Comparison of ENCODE assay signal across 19 mouse cellular contexts in the genomic region with DNA sequence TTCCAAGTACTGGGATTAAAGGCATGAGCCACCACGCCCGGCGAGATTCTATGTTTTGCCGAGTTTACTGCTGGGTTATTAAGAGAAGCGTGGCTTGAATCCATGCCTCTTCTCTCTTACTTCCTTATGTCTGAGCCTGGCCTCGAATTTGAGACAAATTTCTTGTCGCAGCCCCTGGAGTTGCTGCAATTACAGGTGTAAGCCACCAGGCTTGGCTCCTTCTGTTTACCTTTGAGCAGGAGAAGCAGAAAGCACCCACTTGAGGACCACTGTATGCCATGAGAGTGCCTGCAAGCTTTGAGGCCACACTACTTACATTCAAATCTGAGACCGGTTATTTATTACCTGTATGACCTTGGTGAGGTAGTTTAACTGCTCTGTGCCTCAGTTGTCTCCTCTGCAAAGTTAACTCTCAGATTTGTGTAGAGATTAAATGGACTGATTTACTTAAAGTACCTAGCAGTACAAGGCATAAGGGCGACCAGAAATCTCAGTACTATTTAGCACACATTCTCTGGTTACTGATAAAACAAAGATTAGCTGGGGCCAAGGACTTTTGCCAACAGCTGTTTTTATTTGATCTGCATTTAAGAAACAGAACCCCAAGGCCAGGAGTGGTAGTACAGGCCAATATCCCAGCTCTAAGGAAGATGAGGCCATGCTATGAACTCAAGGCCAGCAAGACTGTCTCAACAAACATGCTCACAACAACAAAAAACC. TPM values are rescaled to one million over a fixed set of nuclear protein-coding genes. Genes with fewer than 3 reads are reported as not detected.
DNase-seq lines count a peak whose midpoint lies in the region; ATAC-seq and TF ChIP-seq lines count a peak whose summit lies in the region.
"Had no signal": no experiment of that assay in that cellular context is flagged by ENCODE, and none has a peak within 500 bp of the region (broad histone marks: within the 10 kb centered on the region; RNA-seq: fewer than 3 reads in every experiment).

No protein-coding gene starts in this region.

- WGBS in lung, embryonic 14.5 days: 51% methylated on average over 9 of the region's 9 CpGs
- 60% methylated on average over 9 of the region's 9 CpGs for WGBS in liver, embryonic 11.5 days

- H3K9me3 ChIP-seq in lung, embryonic 14.5 days (ENCODE audit: low read depth, low read length): no peaks in the 10 kb centered on the region
- no peaks in the 10 kb centered on the region for H3K9me3 ChIP-seq in liver, embryonic 11.5 days (ENCODE audit: control insufficient read depth, low read length)
- H3K9me3 ChIP-seq: forebrain, embryonic 13.5 days; G1E had no signal

- no peak overlapping the region for H3K9ac ChIP-seq in lung, embryonic 14.5 days
- no peak overlapping the region for H3K9ac ChIP-seq in liver, embryonic 11.5 days (ENCODE audit: low read depth, low read length)
- H3K9ac ChIP-seq: forebrain, embryonic 13.5 days had no signal

- H3K4me2 ChIP-seq in lung, embryonic 14.5 days: no peak overlapping the region
- no peak overlapping the region for H3K4me2 ChIP-seq in liver, embryonic 11.5 days
- H3K4me2 ChIP-seq: forebrain, embryonic 13.5 days had no signal

- no peaks in the 10 kb centered on the region for H3K27me3 ChIP-seq in lung, embryonic 14.5 days (ENCODE audit: insufficient read depth, low read length)
- no peaks in the 10 kb centered on the region for H3K27me3 ChIP-seq in liver, embryonic 11.5 days (replicated peaks; ENCODE audit: control insufficient read depth, insufficient read depth, low read length)
- H3K27me3 ChIP-seq: forebrain, embryonic 13.5 days had no signal

- H3K27ac ChIP-seq in lung, embryonic 14.5 days (ENCODE audit: low read depth): no peak overlapping the region
- H3K27ac ChIP-seq in liver, embryonic 11.5 days (ENCODE audit: low read depth, low read length): no peak overlapping the region
- H3K27ac ChIP-seq: forebrain, embryonic 13.5 days had no signal

- H3K4me3 ChIP-seq in lung, embryonic 14.5 days (ENCODE audit: low read depth, low read length): no peak overlapping the region
- H3K4me3 ChIP-seq in liver, embryonic 11.5 days (ENCODE audit: low read depth, low read length): no peak overlapping the region
- H3K4me3 ChIP-seq: forebrain, embryonic 13.5 days had no signal

- no peaks in the 10 kb centered on the region for H3K4me1 ChIP-seq in lung, embryonic 14.5 days (ENCODE audit: insufficient read depth)
- peaks cover 7% of the 10 kb centered on the region for H3K4me1 ChIP-seq in liver, embryonic 11.5 days (replicated peaks; ENCODE audit: control insufficient read depth, insufficient read depth, low read length)

- no peaks in the 10 kb centered on the region for H3K36me3 ChIP-seq in lung, embryonic 14.5 days (ENCODE audit: insufficient read depth)
- H3K36me3 ChIP-seq in liver, embryonic 11.5 days (ENCODE audit: control insufficient read depth, insufficient read depth, low read length): no peaks in the 10 kb centered on the region

- TF ChIP-seq CTCF in lung, embryonic 14.5 days (IDR thresholded peaks at IDR 0.05; ENCODE audit: low read depth): no peak; the same call in 1 of the 2 replicates

- peak; percentile 37 to 77 for DNase-seq in adrenal gland, adult (ENCODE audit: inconsistent age in 2 of 2, low spot score in 1 of 2)
- no peak for DNase-seq in adrenal gland, postnatal 25 days
- DNase-seq in lung, embryonic 14.5 days: peak; percentile 27
- DNase-seq in lung, postnatal 25 days (ENCODE audit: low spot score): no peak
- peak; percentile 27 for DNase-seq in A20 (ENCODE audit: low read depth, low spot score)
- peak; percentile 41 for DNase-seq in induced T-regulatory cell, adult 2 months (ENCODE audit: low read depth)
- no peak for DNase-seq in cerebellum, adult 8-10 months
- DNase-seq in liver, embryonic 11.5 days (ENCODE audit: low spot score): no peak
- DNase-seq: cerebellum, postnatal 25 days; gastrocnemius, postnatal 25 days; heart, postnatal 14 days; kidney, adult 2 months; kidney, postnatal 25 days; midbrain, embryonic 14.5 days; right cerebral cortex, adult 18-20 months; thymus, postnatal 25 days had no signal

- ATAC-seq in lung, embryonic 14.5 days (ENCODE audit: insufficient read depth): no peak
- ATAC-seq in liver, embryonic 11.5 days (replicated peaks; ENCODE audit: low FRiP score): no peak
- ATAC-seq: forebrain, embryonic 13.5 days; hindbrain, embryonic 16.5 days had no signal

RNA-seq across cellular contexts. Expression of a gene that starts 2.1 kb away (rescaled TPM):
- total RNA-seq in adrenal gland, postnatal 25 days (2021): 35.0 and 56.1 TPM in 2 replicates
- polyA plus RNA-seq in lung, embryonic 14.5 days (2014; fragmentation: Nextera tagmentation; extraction: Ambion mirVana): 42.3 and 49.2 TPM in 2 replicates
- polyA plus RNA-seq in liver, embryonic 11.5 days (2014; fragmentation: Nextera tagmentation; extraction: Ambion mirVana): 30.8 and 32.1 TPM in 2 replicates

RNA-seq across cellular contexts. Expression of a gene that starts 13.1 kb away (rescaled TPM):
- total RNA-seq in adrenal gland, postnatal 25 days (2021): 84.1 and 99.9 TPM in 2 replicates
- polyA plus RNA-seq in lung, embryonic 14.5 days (2014; fragmentation: Nextera tagmentation; extraction: Ambion mirVana): 20.4 and 20.5 TPM in 2 replicates
- 12.0 and 12.3 TPM in 2 replicates for polyA plus RNA-seq in liver, embryonic 11.5 days (2014; fragmentation: Nextera tagmentation; extraction: Ambion mirVana)

Comparison
In these comparisons a context has a peak if more than half of its experiments do, and no peak if none do; other contexts are left out.
1. DNase-seq: peak in adrenal gland, adult (2 of 2), lung, embryonic 14.5 days (single experiment), A20 (single experiment) and induced T-regulatory cell, adult 2 months (single experiment); none in adrenal gland, postnatal 25 days (single experiment), lung, postnatal 25 days (single experiment), cerebellum, adult 8-10 months (single experiment) and liver, embryonic 11.5 days (single experiment).